In genomic region chr7:126949403-126949792, GRCm38 (mm10) we compare ENCODE assay signal across 8 mouse cellular contexts. TPM values are rescaled to one million over a fixed set of nuclear protein-coding genes. Genes with fewer than 3 reads are reported as not detected.
DNase-seq lines count a peak whose midpoint lies in the region; ATAC-seq lines count a peak whose summit lies in the region.

Gene Asphd1 (minus strand): TSS chr7:126949582.

- peak; percentile 48 for ATAC-seq in embryonic facial prominence, embryonic 14.5 days (ENCODE audit: low read depth)
- peak; percentile 70 for ATAC-seq in hindbrain, embryonic 16.5 days
- ATAC-seq in liver, embryonic 12.5 days, result peak; percentile 2; the same call in 1 of the 2 replicates
- ATAC-seq in stomach, embryonic 15.5 days (ENCODE audit: insufficient read depth, low FRiP score, low read depth), result peak; percentile 19

- 0 out of 2 replicates have a peak, but pooled peaks cover 7% of the 10 kb centered on the region for H3K4me1 ChIP-seq in embryonic facial prominence, embryonic 14.5 days (ENCODE audit: control insufficient read depth, insufficient read depth, low read length)
- peaks cover 28% of the 10 kb centered on the region for H3K4me1 ChIP-seq in hindbrain, embryonic 16.5 days (ENCODE audit: control insufficient read depth, insufficient read depth, low read depth, low read length)
- H3K4me1 ChIP-seq in liver, embryonic 12.5 days, result peaks cover 23% of the 10 kb centered on the region
- peaks cover 5% of the 10 kb centered on the region for H3K4me1 ChIP-seq in stomach, embryonic 15.5 days

- H3K4me3 ChIP-seq in embryonic facial prominence, embryonic 14.5 days (ENCODE audit: low read depth, low read length), result peak within 1 kb of the TSS; percentile 43
- peak within 1 kb of the TSS; percentile 70 for H3K4me3 ChIP-seq in hindbrain, embryonic 16.5 days (ENCODE audit: low read length)
- H3K4me3 ChIP-seq in liver, embryonic 12.5 days, result peak within 1 kb of the TSS; percentile 50
- H3K4me3 ChIP-seq in stomach, embryonic 15.5 days (replicated peaks), result peak within 1 kb of the TSS; percentile 51

- H3K36me3 ChIP-seq in embryonic facial prominence, embryonic 14.5 days (ENCODE audit: control insufficient read depth, insufficient read depth, low read length), result 0 out of 2 replicates have a peak, but pooled peaks cover 7% of the 10 kb centered on the region
- H3K36me3 ChIP-seq in hindbrain, embryonic 16.5 days (ENCODE audit: control insufficient read depth, insufficient read depth, low read length), result peaks cover 6% of the 10 kb centered on the region
- peaks cover 9% of the 10 kb centered on the region for H3K36me3 ChIP-seq in liver, embryonic 12.5 days
- H3K36me3 ChIP-seq in stomach, embryonic 15.5 days, result no peaks in the 10 kb centered on the region

- DNase-seq in left cerebral cortex, adult 18-20 months (ENCODE audit: low spot score in 2 of 2), result peak; percentile 67 to 72
- DNase-seq in left cerebral cortex, adult 11 months (ENCODE audit: low spot score), result no peak
- DNase-seq in embryonic facial prominence, embryonic 14.5 days (ENCODE audit: low spot score), result no peak
- DNase-seq in cerebellum, adult 11-12 months, result no peak
- no peak for DNase-seq in spleen, adult 18-20 months

- peak within 1 kb of the TSS; percentile 87 for H3K4me2 ChIP-seq in embryonic facial prominence, embryonic 14.5 days (ENCODE audit: low read depth, low read length)
- H3K4me2 ChIP-seq in hindbrain, embryonic 16.5 days (ENCODE audit: low read length), result peak within 1 kb of the TSS; percentile 93
- peak within 1 kb of the TSS; percentile 85 for H3K4me2 ChIP-seq in liver, embryonic 12.5 days
- peak within 1 kb of the TSS; percentile 99 for H3K4me2 ChIP-seq in stomach, embryonic 15.5 days

- H3K9ac ChIP-seq in embryonic facial prominence, embryonic 14.5 days (ENCODE audit: low read depth, low read length), result peak within 1 kb of the TSS; percentile 22; the same call in 1 of the 2 replicates
- H3K9ac ChIP-seq in hindbrain, embryonic 16.5 days (ENCODE audit: low read depth, low read length), result peak within 1 kb of the TSS; percentile 78
- H3K9ac ChIP-seq in liver, embryonic 12.5 days, result 0 out of 2 replicates have a peak within 1 kb of the TSS, but pooled peaks have one; percentile 9
- no peak within 1 kb of the TSS for H3K9ac ChIP-seq in stomach, embryonic 15.5 days

- H3K9me3 ChIP-seq in embryonic facial prominence, embryonic 14.5 days (ENCODE audit: control insufficient read depth, low read length), result no peaks in the 10 kb centered on the region
- no peaks in the 10 kb centered on the region for H3K9me3 ChIP-seq in hindbrain, embryonic 16.5 days (ENCODE audit: control insufficient read depth, low read length)
- no peaks in the 10 kb centered on the region for H3K9me3 ChIP-seq in liver, embryonic 12.5 days (replicated peaks)
- no peaks in the 10 kb centered on the region for H3K9me3 ChIP-seq in stomach, embryonic 15.5 days

- under 1% methylated on average over 19 of the region's 21 CpGs for WGBS in embryonic facial prominence, embryonic 14.5 days
- WGBS in hindbrain, embryonic 16.5 days, result under 1% methylated on average over 21 of the region's 21 CpGs
- WGBS in liver, embryonic 12.5 days (ENCODE audit: insufficient replicate concordance), result 2% methylated on average over 21 of the region's 21 CpGs
- under 1% methylated on average over 21 of the region's 21 CpGs for WGBS in stomach, embryonic 15.5 days

- no peak within 1 kb of the TSS for H3K27ac ChIP-seq in embryonic facial prominence, embryonic 14.5 days (replicated peaks; ENCODE audit: low read depth, low read length)
- peak within 1 kb of the TSS; percentile 93 for H3K27ac ChIP-seq in hindbrain, embryonic 16.5 days (ENCODE audit: low read depth, low read length)
- H3K27ac ChIP-seq in liver, embryonic 12.5 days, result no peak within 1 kb of the TSS
- H3K27ac ChIP-seq in stomach, embryonic 15.5 days, result no peak within 1 kb of the TSS

- peaks cover 29% of the 10 kb centered on the region for H3K27me3 ChIP-seq in embryonic facial prominence, embryonic 14.5 days (replicated peaks; ENCODE audit: control insufficient read depth, insufficient read depth, low read length)
- H3K27me3 ChIP-seq in hindbrain, embryonic 16.5 days (replicated peaks; ENCODE audit: control insufficient read depth, insufficient read depth, low read length), result no peaks in the 10 kb centered on the region
- H3K27me3 ChIP-seq in liver, embryonic 12.5 days (replicated peaks), result peaks cover 60% of the 10 kb centered on the region
- H3K27me3 ChIP-seq in stomach, embryonic 15.5 days (replicated peaks), result peaks cover 27% of the 10 kb centered on the region

RNA-seq across cellular contexts. Expression of gene Asphd1, which starts in this region (rescaled TPM):
- total RNA-seq in left cerebral cortex, adult 18-20 months (2021), result 10 to 100 TPM; 39.7 to 43.3 TPM
- polyA plus RNA-seq in embryonic facial prominence, embryonic 14.5 days (2014; fragmentation: Nextera tagmentation; extraction: Ambion mirVana), result 0.29 and 0.61 TPM in 2 replicates
- 9.4 and 11.5 TPM in 2 replicates for polyA plus RNA-seq in hindbrain, embryonic 16.5 days (2015; fragmentation: Nextera tagmentation; extraction: Ambion mirVana)
- polyA plus RNA-seq in liver, embryonic 12.5 days (2016; fragmentation: Nextera tagmentation; extraction: Ambion mirVana), result not detected in 2 replicates
- 0.37 and 0.44 TPM in 2 replicates for polyA plus RNA-seq in stomach, embryonic 15.5 days (2015; fragmentation: Nextera tagmentation; extraction: Ambion mirVana)

Comparison
In these comparisons a context has a peak if more than half of its experiments do, and no peak if none do; other contexts are left out.
1. DNase-seq: peak in left cerebral cortex, adult 18-20 months (2 of 2); none in left cerebral cortex, adult 11 months (single experiment), embryonic facial prominence, embryonic 14.5 days (single experiment), cerebellum, adult 11-12 months (single experiment) and spleen, adult 18-20 months (0 of 2).
2. Peak in ATAC-seq, H3K4me3 ChIP-seq, H3K9ac ChIP-seq and H3K4me2 ChIP-seq in embryonic facial prominence, embryonic 14.5 days; RNA of the gene not detected or under 1 TPM.
3. Peak in ATAC-seq, H3K4me3 ChIP-seq, H3K9ac ChIP-seq and H3K4me2 ChIP-seq in liver, embryonic 12.5 days; RNA of the gene not detected or under 1 TPM.
4. Peak in ATAC-seq, H3K4me3 ChIP-seq and H3K4me2 ChIP-seq in stomach, embryonic 15.5 days; RNA of the gene not detected or under 1 TPM.
5. ATAC-seq: peak in every context shown above with its lines; median percentile 70 in hindbrain, embryonic 16.5 days; 48 in embryonic facial prominence, embryonic 14.5 days; 19 in stomach, embryonic 15.5 days; 2 in liver, embryonic 12.5 days.
6. Peak in every context shown above with its lines, with median percentiles within 50 percentile points of each other: H3K4me2 ChIP-seq and H3K4me3 ChIP-seq.